In genomic region chr11:11886403-11886998, GRCm38 (mm10) we compare ENCODE assay signal across 11 mouse cellular contexts. TPM values are rescaled to one million over a fixed set of nuclear protein-coding genes. Genes with fewer than 3 reads are reported as not detected.
DNase-seq lines count a peak whose midpoint lies in the region; ATAC-seq and TF ChIP-seq lines count a peak whose summit lies in the region.
"Had no signal": no experiment of that assay in that cellular context is flagged by ENCODE, and none has a peak within 500 bp of the region (broad histone marks: within the 10 kb centered on the region; RNA-seq: fewer than 3 reads in every experiment).

No protein-coding gene starts in this region.

- no peaks in the 10 kb centered on the region for H3K36me3 ChIP-seq in heart, embryonic 15.5 days
- no peaks in the 10 kb centered on the region for H3K36me3 ChIP-seq in ES-E14 (ENCODE audit: control insufficient read depth, insufficient read depth, low read length, poor library complexity, severe bottlenecking)
- H3K36me3 ChIP-seq in midbrain, embryonic 14.5 days (ENCODE audit: control insufficient read depth, insufficient read depth, low read length): no peaks in the 10 kb centered on the region

- no peak for ATAC-seq in heart, embryonic 15.5 days (replicated peaks; ENCODE audit: insufficient number of reproducible peaks, insufficient read depth, low FRiP score, low read depth)
- ATAC-seq in inflammation-experienced regulatory T-cells, adult 6 months: peak; percentile 72
- ATAC-seq in megakaryocyte, adult 5-6 weeks (ENCODE audit: poor library complexity, severe bottlenecking): peak; percentile 73
- no peak for ATAC-seq in midbrain, embryonic 14.5 days (ENCODE audit: low FRiP score, low TSS enrichment)

- peak overlapping the region; percentile 74 for H3K27ac ChIP-seq in heart, embryonic 15.5 days
- no peak overlapping the region; the same call in 1 of the 2 replicates for H3K27ac ChIP-seq in ES-E14 (ENCODE audit: insufficient read depth, low read depth, low read length, poor library complexity, severe bottlenecking)
- H3K27ac ChIP-seq in midbrain, embryonic 14.5 days (replicated peaks; ENCODE audit: low read depth, low read length): no peak overlapping the region

- peaks cover 30% of the 10 kb centered on the region for H3K4me1 ChIP-seq in heart, embryonic 15.5 days (replicated peaks)
- peaks cover 20 to 21% of the 10 kb centered on the region in 2 experiments for H3K4me1 ChIP-seq in ES-E14 (ENCODE audit: control insufficient read depth in 2 of 2, insufficient read depth in 2 of 2, low read length in 2 of 2, poor library complexity in 1 of 2)
- peaks cover 21% of the 10 kb centered on the region for H3K4me1 ChIP-seq in midbrain, embryonic 14.5 days (ENCODE audit: control insufficient read depth, insufficient read depth, low read length)

- H3K9me3 ChIP-seq in heart, embryonic 15.5 days (replicated peaks): no peaks in the 10 kb centered on the region
- H3K9me3 ChIP-seq in ES-E14 (ENCODE audit: control insufficient read depth, insufficient read depth, low read depth, low read length): no peaks in the 10 kb centered on the region
- no peaks in the 10 kb centered on the region for H3K9me3 ChIP-seq in midbrain, embryonic 14.5 days (ENCODE audit: control insufficient read depth, low read length)

- H3K9ac ChIP-seq in heart, embryonic 15.5 days: peak overlapping the region; percentile 20; the same call in 1 of the 2 replicates
- H3K9ac ChIP-seq in ES-E14 (ENCODE audit: insufficient read depth, low read depth, low read length, poor library complexity, severe bottlenecking): no peak overlapping the region
- no peak overlapping the region for H3K9ac ChIP-seq in midbrain, embryonic 14.5 days (replicated peaks; ENCODE audit: low read length)

- intact Hi-C loops in heart, postnatal 25 days (cut with DNase I): no loop called here

- H3K27me3 ChIP-seq in heart, embryonic 15.5 days: no peaks in the 10 kb centered on the region
- H3K27me3 ChIP-seq in midbrain, embryonic 14.5 days (ENCODE audit: control insufficient read depth, insufficient read depth, low read length): no peaks in the 10 kb centered on the region

- no peak overlapping the region; the same call in 1 of the 2 replicates for H3K4me3 ChIP-seq in heart, embryonic 15.5 days
- no peak overlapping the region for H3K4me3 ChIP-seq in ES-E14 (ENCODE audit: insufficient read depth in 1 of 2, low read depth in 1 of 2, low read length in 2 of 2, poor library complexity in 1 of 2, severe bottlenecking in 1 of 2)
- H3K4me3 ChIP-seq in midbrain, embryonic 14.5 days (replicated peaks; ENCODE audit: low read depth, low read length): no peak overlapping the region

- 0 out of 2 replicates have a peak overlapping the region, but pooled peaks have one; percentile 7 for H3K4me2 ChIP-seq in heart, embryonic 15.5 days
- no peak overlapping the region for H3K4me2 ChIP-seq in midbrain, embryonic 14.5 days (ENCODE audit: low read length)

- in situ Hi-C loops in ES-E14 (cut with MboI; ENCODE audit: low sequenced_read_pairs in 2 of 2, unreplicated experiment in 2 of 2): no loop called here

- WGBS in heart, embryonic 15.5 days: 33% methylated on average over 4 of the region's 4 CpGs
- WGBS in midbrain, embryonic 14.5 days: 54% methylated on average over 4 of the region's 4 CpGs

- DNase-seq in heart, postnatal 25 days (ENCODE audit: low spot score): no peak
- DNase-seq in ES-E14 (ENCODE audit: low read depth, low spot score): no peak
- no peak for DNase-seq in spleen, postnatal 14 days (ENCODE audit: low spot score in 2 of 2)
- no peak for DNase-seq in adipocyte (ENCODE audit: low spot score)
- no peak for DNase-seq in midbrain, embryonic 14.5 days
- DNase-seq: adrenal gland, postnatal 25 days; kidney, postnatal 10 days; lung, adult 18-20 months had no signal

TF ChIP-seq in ES-E14, 5 proteins besides CTCF, POLR2A, EP300 and RAD21:
- no peak for TF ChIP-seq CHD2 (IDR thresholded peaks at IDR 0.05; ENCODE audit: low read depth, low read length)
- TF ChIP-seq ZNF384 (IDR thresholded peaks at IDR 0.05; ENCODE audit: low read depth, low read length): peak; percentile 82

RNA-seq across cellular contexts. Expression of gene Ddc, which starts 11.4 kb away (rescaled TPM):
- 92.1 and 115 TPM in 2 replicates for polyA plus RNA-seq in heart, embryonic 15.5 days (2015; fragmentation: Nextera tagmentation; extraction: Ambion mirVana)
- 1 to 10 TPM; 2.5 TPM for total RNA-seq in heart, postnatal 25 days (2021)
- total RNA-seq in ES-E14 (2012; rRNA removed): 16.1 and 29.1 TPM in 2 replicates
- polyA plus RNA-seq in inflammation-experienced regulatory T-cells, adult 6 months (2017; shearing (Covaris generic)): 1 to 10 TPM in 2 of 3 experiments, under 1 TPM in 1; 0.62 to 4.9 (median 1.3) TPM
- 0.23 and 0.38 TPM in 2 replicates for total RNA-seq in megakaryocyte, adult 5-6 weeks (2015)
- 0.16 TPM in 1 of 2 replicates, not detected in the other for total RNA-seq in megakaryocyte, adult 5-6 weeks (2017)
- 24.0 and 25.3 TPM in 2 replicates for polyA plus RNA-seq in midbrain, embryonic 14.5 days (2014; fragmentation: Nextera tagmentation; extraction: Ambion mirVana)

Comparison
In these comparisons a context has a peak if more than half of its experiments do, and no peak if none do; other contexts are left out.
1. ATAC-seq: peak in inflammation-experienced regulatory T-cells, adult 6 months (single experiment) and megakaryocyte, adult 5-6 weeks (single experiment); none in heart, embryonic 15.5 days (single experiment) and midbrain, embryonic 14.5 days (single experiment).